Mouse (Mus musculus) spleen, postnatal 36 days (tissue): ENCODE measurements around the gene Enah.

Experiments used
- DNase-seq, 2 experiments: peaks; one replicate each; pipeline ENCODE4 v3.0.0; 2022; ENCODE audit warnings: low spot score in 2 of 2, mixed read lengths in 1 of 2

Enah gene

DNA sequence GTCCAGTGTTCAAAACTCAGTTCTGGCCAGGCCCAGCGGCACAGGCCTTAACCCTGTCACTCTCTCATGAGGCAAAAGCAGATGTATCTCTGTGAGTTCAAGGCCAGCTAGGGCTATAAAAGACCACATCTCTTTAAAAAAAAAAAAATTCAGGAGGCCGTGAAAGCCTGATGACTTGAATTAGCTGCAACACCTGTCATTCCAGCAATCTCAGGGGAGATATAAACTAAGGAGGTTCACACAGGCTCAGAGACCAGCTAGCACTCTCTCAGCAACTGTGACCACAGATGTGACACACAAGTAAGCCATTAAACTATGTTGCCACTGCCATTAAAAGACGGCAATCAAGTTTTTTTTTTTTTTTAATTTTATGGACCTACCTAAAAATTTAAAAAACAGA is 56.0 kb downstream of the Enah start:
- DNase-seq = no peak

DNA sequence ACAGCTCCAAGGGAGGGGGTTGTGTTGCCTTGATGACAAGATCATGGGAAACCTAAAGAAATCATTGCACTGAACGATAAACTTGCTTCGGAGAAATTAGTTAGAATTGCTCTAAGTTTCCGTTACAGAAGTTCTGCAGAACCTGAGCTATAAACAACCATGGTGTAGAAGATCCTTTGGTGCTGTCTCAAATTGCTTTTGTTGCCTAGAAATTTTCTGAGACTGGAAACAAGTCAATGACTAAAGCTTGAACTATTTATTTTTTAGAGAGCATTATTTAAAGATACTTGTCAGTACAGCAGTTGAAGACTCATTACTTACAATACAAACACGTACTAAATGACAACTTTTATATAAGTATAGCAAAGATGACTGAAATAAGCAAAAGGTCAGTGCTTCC is 56.4 kb downstream of the Enah start:
- no peak for DNase-seq

DNA sequence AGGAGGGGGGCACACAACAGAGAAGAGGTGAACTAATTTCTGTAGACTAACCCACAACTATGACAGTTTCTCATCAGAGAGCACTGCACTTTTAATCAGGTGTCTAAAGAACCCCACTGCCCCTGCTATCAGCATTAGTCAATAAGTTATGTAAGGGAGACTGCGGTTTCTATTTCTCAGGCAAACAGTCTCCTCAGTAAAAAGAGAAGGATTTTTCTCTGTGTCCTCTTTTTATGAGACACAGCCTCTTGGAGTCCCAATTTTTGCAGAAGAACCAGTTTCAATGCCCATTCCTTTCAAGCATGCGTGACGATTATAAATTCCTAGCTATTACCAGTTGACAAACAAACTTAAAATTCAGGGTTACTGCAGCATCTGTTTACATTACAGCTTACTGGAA is 59.4 kb downstream of the Enah start:
- DNase-seq = no peak

DNA sequence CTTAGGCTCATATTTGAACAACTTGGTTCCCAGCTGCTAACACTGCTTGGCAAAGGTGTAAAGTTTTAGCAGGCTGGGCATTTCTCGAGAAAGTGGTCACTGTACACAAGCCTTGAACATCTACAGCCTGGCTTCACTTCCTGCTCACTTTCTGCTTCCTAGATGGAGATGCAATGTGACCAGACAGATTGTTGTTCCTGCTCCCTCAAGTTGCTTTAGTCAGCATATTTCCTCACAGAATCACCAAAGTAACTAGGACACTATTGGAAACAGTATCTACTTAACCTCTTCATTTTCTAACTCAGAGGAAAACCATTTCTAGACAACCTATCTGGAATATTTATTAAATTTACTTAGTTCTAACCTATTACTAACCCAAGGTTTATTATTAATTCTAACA is 61.4 kb downstream of the Enah start:
- no peak for DNase-seq

DNA sequence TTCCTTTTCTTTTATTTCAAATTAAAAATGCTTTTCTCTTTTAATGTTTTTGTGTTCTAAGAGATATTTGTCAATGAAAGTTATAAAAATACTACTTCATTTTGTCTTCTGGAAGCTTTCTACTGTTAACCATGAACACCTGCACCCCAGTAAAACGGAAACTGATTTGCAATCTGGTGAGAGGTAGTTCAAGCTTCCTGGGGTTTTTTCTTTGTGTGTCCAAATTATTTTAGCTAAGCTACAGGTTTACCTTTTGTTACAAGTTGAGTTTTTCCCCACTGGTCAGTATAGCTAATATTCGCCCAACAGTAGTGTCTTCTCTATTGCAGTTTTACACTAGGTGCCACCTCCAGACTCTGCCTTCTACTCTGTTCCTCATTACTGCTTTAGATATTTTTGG is 62.1 kb downstream of the Enah start:
- no peak for DNase-seq

DNA sequence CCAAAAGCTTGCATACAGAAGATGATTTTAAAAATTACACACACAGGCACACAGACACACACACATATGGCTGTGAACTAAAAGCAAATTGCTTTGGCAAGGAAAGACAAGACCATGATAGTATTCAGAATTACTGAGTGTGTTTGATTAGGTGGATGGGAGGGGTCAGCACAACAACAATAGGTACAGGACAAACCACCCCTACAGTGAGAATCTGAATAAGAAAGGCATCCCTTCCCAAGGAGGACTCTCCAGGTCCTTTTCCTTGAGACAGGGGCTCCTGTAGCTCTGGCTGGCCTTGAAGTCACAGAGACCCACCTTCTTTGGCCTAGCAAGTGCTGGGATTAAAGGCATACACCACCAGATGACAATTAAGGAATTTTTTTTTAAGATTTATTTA is 66.2 kb downstream of the Enah start:
- no peak for DNase-seq

DNA sequence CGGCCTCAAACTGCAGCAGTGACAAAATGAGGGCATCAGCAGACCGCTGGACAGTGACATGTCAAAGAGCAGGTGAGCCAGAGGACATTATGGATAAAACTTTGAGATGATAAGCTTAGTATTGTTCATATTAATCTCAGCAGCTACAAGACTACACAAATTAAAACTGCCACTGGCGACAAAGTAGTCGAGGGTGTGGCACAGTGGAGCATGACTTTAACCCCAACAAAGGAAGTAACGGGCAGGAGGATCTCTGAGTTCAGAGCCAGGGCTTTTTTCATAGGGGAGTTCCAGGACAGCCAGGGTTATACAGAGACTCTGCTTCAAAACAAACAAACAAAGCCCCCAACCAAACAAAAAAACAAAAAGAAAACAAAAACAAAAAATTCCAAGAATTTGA is 68.5 kb downstream of the Enah start:
- DNase-seq = no peak

DNA sequence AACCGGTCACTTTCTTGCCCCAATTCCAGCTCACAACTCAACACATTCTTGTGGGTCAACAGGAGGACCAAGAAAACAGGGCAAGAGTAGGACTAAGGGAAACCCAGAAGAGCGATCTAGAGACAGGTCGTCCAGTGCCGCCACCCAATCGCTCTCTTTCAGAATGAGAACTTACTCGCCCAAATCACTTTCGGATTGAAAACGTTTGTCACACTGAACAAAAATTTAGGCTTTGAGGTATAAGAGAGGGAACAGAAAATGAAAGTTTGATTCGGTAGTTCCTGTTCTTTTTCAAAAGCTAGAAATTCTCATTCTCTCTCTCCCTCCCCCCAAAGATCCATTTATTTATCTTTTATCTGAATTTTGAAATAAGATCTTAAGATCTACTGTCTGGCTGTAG is 69.1 kb downstream of the Enah start:
- peak in 1 of 2 experiments; percentile 5 for DNase-seq

DNA sequence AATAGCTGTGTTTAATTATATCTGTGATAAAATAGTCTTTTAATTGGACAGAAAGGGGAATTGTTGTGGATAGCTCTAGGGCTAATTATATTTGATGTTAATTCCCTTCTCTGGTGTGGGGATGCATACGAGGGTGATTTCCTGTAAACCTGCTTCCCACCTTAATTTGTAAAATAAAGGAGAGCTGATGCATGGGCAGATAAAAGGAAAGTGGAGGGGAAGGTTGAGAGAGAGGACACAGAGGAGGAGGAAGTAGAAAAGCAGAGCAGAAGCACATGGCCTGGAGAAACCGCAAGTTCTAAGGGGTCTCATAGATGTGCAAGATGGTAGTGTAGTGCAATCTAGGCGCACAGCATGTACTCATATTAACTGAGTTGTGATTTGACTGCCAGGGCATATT is 71.6 kb downstream of the Enah start:
- DNase-seq = no peak

DNA sequence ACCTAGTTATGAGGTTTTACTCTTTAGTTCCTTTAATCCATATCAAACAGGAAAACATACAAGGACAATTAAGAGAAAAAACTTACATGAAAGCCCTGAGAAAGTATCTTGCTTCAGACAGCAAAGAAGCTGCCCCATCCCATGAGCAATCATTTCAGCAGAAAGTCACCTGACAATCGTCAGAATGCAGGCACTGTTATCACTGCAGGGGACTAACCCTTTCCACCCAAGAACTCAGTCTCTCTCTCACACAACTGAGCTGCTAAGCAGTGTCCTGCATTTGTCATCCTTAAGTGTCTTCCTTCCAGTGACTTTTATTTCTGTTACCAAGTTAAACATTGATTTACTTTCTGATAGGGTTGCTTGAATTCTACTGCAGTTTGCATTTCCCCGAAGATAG is 82.7 kb downstream of the Enah start:
- no peak for DNase-seq

DNA sequence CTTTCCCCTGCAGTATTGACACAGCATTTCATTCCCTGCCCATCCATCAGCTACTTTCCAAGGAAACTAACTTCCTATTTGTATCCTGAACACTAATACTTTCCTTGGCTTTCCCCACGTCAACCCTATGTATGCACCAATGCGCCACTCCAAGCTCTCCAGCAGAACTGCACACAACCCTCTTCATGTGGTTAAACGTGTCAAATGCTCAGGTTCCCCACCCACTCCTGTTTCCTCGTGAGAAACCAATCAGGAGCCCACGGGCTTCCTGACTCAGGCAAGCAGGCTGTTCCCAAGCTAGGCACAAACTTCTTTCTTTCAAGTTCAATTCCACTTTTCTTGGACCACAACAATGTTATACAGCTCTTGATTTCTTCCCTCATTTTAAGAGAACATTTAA is 91.4 kb downstream of the Enah start:
- no peak for DNase-seq

DNA sequence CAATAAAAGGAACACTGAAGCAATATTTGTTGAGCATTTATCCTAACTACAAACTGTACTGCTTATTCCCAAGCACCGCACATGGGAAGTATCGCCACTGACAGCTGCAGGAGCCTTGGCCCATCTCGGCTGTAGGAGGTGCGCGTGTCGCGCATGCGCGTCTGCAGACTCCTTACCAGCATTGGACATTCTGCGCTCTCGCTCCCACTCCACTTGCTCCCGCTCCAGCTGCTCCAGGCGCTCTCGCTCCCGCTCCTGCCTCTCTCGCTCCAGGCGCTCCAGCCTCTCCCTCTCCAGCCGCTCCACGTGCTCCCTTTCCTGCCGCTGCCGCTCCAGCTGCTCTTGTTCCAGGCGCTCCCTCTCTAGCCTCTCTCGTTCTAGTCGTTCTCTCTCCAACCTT is 96.4 kb downstream of the Enah start:
- DNase-seq = no peak

DNA sequence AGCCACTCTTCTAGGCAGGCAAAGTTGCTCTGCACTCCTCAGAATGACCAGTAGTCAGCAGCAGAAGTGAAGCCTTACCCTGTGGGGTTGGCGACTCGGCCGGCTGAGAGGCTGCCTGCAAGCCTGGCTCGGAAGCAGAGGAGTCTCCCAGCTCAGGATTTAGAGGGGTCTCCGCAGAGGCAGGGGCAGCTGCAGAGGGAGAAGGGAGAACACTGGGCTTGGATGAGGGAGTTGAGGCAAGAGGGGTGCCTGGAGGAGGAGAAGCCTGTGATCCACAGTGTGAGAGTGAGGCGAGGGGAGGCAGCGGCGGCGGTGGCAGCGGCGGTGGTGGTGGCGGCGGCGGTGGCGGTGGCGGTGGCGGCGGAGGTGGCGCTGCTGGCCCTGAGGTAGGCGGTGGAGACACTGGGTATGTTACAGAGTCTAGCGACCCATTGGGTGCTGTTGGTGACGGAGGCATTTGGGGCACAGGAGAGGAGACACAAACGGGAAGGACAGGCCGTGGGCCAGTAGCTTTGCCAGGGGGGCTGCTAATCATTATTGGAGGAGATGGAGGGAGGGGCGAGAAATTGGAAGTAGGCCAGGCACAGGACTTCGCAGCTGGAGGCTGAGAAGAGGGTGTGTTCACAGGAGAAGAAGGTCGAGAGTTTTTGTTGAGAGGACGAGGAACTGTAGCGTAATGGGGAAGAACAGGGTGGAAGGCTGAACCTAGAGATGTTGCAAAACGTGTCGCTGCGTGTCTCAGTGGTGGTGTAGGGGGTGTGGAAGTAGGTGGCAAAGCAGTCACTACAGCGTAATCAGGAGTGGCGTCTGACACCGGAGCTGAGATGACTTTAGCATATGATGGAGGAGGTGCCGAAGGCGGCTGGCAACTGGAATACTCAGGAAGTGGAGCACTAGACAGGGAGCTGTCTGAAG is 98.0 kb downstream of the Enah start:
- peak; percentile 4 to 8 for DNase-seq

DNA sequence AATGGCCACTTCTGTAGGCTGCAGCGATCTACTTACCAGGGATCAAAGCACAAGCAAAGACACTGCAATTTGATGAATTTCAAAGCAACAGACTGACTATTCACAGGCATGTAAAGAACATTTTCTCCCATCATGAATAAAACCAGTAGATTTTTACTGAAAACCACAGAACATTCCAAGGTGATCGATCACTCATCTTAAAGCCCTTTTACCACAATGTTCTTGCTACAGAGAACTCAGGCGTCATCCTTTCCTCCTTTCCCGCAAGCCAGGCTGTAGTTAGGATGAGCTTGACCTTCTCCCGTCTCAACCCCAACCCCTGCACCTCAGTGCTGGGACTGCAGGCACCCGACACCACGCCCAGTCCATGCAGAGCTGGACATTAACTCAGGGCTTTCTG is 107.9 kb downstream of the Enah start:
- no peak for DNase-seq

DNA sequence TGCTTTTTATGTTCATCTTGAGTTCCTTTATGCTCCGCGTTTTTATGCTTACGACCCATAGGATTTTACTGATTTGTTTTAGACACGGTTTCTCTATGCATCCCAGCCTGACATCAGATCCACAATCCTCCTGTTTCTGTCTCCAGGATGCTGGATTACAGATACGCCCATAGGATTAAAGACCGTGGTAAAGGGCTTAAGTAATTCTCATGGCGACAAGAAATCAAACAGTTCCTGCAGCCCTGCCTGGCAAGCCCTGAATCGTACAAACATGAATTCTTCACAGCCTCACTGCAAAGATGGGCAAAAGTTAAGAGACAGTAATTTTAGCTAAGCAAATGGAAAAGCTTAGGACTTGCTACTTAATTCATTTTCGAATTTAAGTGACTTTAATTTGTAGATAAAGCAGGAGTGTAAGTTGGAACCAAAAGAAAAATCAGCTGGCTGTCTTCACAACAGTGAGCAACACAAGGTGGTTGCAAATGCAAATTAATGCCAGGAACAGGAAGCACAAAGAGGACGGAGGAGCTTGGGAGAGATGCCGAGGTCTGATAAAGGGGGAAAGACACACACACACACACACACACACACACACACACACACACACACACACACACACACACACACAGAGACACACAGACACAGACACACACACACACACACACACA is 118.0 kb downstream of the Enah start:
- no peak for DNase-seq

DNA sequence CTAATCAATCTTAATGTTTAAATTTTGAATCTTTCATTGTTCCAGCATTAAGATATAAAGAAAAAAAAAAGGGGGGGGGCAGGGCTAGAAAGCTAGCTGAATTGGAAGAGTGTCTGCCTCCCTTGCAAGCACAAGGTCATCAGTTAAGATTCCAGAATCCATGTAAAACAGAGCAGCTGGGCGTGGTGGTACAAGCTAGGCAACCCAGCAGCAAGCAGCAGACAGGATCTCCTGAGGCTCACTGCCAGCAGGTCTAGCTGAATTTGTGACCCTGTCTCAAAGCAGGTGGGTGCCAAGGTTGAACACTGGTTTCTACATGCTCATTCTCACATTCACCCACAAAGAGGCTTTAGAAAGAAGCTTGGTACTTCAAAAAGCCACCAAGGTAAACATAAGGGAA is 118.9 kb downstream of the Enah start:
- no peak for DNase-seq

DNA sequence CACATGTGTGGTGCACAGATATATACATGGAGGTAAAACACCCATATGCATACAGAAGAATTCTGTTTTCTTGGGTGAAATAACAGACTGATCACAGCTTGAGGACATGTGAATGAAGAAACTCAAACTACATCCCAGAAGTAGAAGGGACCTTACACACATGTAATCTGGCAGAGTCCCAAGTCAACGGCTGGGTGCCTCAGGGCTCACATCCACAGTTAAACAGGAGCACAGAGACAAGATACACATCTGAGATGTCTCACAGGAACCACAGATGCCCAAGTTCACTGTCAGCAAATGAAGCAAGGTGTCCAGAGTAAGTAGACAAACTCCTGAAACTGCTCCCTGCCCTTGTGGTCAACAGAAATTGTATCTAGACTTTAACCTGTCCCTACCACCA is 120.8 kb downstream of the Enah start:
- DNase-seq = no peak

DNA sequence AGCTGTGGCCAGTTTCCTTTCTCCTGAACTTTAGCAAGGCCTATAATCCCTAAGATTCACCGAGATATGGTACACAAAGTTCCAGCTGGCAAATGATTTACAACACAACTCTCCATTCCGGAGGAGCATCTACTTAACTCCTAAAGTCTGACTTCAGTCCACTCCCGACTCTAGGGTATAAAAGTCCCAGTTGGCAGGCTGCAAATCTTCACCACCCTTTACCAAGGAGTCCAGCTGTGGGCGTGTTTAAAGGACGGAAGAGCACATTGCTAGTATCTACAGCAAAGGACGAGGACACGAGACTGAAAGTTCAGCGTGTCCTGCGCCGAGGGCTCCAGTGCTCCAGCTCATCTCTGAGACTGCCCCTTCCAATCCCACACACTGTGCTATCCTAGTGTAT is 122.8 kb downstream of the Enah start:
- no peak for DNase-seq

DNA sequence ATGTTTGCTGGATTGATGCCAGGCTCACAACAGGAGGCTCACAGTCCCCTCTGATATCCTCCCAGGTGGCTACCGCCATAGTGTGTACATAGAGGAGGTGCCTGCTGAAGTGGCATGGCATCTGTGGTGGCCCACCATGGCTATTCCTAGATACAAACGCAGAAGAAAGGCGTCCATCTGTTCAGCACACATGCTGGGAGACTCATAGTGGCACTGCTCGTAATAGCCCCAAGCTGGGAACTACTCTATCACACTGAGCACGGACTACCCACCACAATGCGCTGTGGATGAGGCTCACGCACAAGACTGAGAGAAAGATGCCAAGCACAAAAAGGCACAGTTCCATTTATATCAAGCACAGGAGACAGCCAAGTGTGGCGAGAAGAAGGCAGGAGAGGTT is 126.1 kb downstream of the Enah start:
- DNase-seq = no peak

DNA sequence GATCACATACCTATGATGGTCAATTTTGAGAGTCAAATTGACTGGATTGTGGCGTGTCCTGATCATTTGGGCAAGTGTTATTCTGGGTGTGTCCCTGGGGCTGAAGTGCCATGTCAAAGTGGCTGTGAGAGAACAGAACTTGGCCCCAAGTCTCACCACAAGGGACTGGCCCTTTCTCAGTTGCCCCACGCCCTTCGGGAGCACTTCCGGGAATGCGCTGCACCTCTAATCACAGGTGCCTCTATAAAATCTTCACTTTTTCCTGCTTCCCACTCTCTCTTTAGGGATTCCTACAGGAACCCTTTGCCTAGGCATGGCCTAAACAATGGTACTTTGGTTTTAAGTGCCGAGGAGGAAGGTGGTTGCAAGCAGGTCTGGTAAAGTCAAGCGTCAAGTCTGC is 130.1 kb downstream of the Enah start:
- DNase-seq = no peak

DNA sequence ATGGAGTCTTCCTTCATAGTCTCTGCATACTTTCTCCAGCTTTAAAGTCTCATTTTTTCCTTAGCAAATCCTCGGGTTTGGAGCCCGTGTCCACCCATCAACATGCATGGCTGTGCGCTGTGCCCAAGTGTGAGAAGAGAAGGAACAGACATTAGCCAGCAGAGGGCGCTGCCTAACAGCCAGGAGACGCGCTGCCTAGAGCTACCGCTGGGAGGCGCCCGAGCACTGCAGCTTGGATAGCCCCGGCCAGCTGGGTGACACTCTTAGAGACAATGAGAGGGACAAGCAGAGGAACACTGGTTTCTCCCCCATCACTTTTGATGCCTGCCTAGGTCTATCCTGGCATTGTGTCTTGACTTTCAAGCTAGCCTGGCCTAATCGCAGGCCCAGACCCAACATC is 131.0 kb downstream of the Enah start:
- peak; percentile 71 to 77 for DNase-seq

DNA sequence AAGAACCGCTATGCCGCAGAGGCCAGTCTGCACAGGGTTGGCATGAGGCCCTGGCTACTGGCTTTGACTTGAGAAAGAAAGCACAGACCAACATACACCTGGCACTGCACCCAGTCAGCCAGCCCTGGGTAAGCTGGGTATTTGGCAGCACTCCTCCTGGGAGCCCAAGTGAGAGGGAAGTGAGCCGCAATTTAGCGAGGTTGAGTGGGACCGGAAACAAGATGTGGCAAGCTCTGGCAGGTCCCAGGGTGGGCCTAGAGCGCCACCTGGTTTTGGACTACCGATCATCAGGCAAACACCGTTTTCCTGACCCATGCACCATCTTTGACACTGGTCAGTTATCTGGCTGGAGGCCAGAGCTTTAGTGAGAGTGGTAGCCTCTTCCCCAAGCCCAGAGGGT is 138.3 kb downstream of the Enah start:
- peak; percentile 72 to 79 for DNase-seq

DNA sequence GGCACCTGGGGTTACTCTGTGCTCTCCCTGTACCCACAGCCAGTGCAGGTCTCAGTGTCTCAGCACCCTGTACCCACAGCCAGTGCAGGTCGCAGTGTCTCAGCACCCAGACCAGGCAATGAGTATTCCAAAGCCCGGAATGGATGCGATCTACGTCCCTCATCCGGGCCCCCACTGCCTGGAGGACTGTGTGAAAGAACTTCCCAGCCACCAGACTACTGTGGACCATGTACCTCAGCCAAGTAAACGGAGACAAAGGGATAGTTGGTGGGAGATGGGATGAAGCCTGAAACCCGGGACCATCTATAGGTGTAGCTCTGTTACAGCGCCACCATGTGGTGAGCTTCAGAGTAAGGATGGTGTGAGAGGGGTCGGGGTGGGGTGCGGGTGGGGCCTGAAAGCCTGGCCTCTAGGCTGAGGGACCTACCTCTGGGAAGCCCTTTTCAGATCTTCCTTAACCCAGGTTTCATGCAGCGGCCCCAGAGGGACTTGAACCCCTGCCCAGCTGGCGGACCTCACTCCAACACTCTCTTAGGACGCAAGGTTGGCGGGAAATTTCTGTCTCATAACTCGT is 139.0 kb downstream of the Enah start:
- no peak for DNase-seq
